Mouse (Mus musculus): ENCODE data around the gene Galnt2. TPM values are rescaled to one million over a fixed set of nuclear protein-coding genes. Genes with fewer than 3 reads are reported as not detected.

Galnt2 gene
- total RNA-seq, 2 experiments from 2014 or later = 38.2 to 38.7 TPM

DNA sequence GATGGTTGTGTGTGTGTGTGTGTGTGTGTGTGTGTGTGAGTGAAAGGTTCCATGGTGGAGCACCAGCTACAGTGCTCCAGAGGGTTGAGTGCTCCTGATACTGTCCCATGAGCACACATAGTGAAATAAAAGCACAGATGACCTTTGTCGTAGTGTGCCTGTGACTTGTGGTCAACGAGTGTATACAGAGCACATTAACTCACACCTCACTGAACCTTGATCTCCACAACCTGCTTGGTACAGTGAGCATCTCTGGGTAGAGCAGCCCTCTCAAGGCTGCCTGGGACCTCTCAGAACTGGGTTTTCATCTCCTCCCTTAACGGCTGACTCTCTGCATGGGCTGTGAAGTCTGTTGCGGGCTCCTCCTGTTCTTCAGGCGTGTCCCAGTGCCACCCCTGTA is 60.5 kb downstream of the Galnt2 start:
- DNase-seq = no peak

DNA sequence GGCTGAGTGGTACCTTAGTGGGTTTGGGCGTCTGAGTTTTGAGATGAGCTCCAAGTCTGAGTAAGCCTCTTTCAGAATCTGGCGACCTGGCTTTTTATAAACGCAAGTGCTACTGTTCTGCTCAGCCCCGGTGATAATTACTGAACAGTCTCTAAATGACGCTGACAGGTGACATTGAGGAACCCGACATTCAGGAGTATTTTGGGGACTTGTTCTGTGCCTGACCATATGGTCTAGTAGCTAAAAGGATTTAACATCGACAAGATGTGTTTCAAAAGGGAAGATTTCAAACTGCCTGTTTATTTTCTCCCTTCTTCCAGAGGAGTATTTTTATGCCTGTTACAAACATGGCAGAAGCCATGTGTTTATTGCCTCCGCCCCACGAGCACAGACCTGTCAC is 61.8 kb downstream of the Galnt2 start:
- DNase-seq = no peak

DNA sequence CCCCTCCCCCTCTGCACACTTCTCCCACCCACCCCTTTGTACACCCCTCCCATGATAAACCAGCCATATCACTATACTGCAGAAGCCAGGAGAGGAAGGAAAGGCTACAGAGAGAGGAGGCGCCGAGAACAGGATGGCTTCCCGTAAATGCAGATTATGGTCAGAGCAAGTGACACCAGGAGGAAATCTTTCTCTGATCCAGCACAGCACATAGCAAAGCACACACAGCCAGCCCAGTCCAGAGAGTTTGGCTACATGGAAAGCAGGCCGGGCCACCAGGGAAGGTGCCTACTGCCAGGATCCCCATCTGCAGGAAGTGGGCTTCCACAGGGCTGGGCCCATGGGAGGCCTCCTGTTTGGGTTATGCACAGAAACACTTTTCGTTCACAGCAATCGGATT is 63.2 kb downstream of the Galnt2 start:
- DNase-seq = peak in 1 of 2 experiments; percentile 43

DNA sequence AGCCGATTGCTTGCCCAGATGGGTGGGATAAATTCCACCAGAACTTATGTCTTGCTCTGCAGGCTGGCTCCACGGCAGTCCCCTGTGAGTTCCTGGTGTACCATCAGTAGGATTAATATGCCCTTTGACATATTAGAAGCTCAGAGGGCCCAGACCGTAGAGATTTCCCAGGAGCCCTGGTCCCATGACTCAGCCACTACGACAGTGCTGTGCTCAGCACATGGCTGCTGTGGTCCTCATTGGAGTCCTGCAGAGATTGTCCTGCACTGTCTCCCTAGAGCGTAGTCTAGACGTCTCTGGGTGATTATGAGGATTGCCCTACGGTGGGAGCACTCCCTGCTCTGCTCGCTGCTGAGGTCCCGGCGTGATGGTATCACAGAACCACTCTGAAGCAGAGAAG is 63.7 kb downstream of the Galnt2 start:
- no peak for DNase-seq

GRCm38 (mm10) chr8:124295357-124295756 is 64.2 kb downstream of the Galnt2 start:
- no peak for DNase-seq

GRCm38 (mm10) chr8:124301512-124301911 is 70.3 kb downstream of the Galnt2 start:
- peak in 1 of 2 experiments; percentile 49 for DNase-seq

- DNase-seq = no peak
Observed at GRCm38 (mm10) chr8:124301935-124302555, 70.9 kb downstream of the Galnt2 start.

DNA sequence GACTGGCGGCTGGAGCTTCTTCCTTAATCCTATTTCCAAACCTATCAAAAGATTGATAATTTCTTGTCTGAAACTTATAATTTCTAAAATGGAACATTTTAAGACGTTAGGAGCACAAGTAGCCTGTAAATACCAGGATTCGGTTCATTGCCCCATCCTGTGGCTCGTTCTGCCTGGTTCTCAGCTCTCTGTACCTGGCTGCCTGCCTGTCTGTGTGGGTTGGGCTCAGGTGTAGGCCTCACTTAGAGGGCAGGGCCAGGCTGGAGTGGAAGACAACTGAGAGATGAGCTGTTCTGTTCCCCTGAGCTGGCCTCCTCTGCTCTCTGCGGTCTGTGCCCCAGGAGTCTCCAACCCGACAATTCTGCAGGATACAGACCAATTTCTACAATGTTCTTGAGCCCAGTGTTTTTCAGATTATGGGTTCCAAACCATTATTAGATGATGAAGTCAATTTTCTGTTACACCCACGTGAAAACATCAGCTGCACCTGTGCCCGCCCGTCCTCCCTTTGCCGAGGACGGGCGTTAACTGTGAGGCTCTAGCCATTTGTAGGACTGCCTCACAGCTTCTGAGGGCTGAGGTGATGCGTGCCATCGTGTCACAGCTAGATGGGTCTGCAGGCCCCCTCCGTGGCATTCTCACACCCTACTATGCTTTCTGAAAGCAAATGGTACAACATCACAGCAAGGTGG is 72.2 kb downstream of the Galnt2 start:
- no peak for DNase-seq

- no peak for DNase-seq
Observed at GRCm38 (mm10) chr8:124304141-124304540, 73.0 kb downstream of the Galnt2 start.

DNA sequence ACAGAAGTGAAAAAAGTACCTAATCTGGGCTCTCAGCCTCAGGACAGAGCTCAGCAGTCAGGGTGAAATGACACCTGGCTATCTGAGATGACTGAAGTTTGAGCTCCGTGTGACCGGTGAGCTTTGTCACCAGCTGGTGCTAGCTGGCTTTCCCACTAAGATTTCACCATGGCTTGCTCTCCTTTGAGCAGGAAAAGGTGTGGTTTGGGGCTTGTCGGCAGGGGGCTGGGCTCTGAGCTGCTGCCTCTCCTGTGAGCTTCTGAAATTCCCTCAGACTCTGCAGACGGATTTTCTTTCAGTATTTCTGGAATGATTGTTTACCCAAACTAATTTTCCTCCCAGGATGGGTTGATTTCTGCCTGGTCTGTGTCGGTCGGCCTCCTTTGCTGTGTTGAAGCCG is 75.4 kb downstream of the Galnt2 start:
- no peak for DNase-seq

DNA sequence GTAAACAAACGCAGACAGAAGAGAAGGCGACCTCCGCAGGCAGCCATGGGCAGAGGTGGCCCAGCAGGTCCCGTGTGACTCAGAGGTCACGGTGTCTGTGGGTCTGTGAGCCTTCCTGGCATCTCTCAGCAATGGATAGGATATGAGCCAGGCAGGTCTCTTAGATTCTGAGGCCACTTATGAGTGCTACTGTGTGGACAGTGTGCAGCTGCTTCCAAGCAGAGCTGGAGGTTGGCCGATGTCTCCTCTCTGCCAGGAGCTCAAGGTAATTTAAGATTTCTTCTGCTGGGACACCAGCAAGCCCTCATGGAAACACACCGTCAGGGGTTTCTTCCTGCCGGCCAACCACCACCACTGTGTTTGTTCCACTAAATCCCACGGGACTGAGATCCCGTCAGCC is 76.5 kb downstream of the Galnt2 start:
- peak in 1 of 2 experiments; percentile 42 for DNase-seq

- no peak for DNase-seq
Observed at GRCm38 (mm10) chr8:124310509-124310908, 79.3 kb downstream of the Galnt2 start.

DNA sequence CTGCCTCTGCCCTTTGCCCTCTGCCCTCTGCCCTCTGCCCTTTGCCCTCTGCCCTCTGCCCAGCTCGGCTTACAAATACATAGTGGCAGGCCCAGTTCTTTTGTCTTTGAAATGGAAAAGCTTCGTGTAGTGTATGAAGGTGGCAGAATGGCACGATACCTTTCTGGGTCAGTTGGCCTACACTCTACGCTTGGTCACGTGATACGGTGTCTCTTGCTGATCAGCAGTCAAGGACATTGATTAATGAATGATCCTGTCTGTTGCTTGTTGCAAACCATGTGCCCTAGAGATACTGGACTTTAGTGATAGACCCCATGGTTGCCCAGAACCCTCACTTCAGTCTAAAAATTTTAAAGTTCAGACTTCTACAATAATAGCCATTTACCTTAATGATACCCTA is 79.9 kb downstream of the Galnt2 start:
- DNase-seq = no peak

DNA sequence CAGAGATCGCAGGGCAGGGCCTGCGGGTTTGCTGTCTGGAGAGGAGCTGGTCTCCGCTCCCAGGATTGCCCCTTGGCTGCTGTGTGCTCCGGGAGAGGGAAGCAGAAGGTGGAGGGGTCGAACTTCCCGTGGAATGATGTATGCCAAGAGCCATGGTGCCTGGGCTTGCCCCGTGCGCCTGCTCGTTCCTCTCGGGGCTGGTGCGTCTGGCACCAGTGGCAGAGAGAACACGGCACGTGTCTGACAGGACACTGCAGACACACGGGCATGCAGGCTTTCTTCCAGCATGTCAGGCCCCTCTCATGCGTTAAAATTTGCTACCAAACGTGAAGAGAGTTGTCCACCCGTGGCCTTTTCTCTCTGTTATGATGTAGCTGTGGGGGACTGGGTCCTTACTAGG is 80.5 kb downstream of the Galnt2 start:
- no peak for DNase-seq

- DNase-seq = no peak
Observed at GRCm38 (mm10) chr8:124312228-124312627, 81.0 kb downstream of the Galnt2 start.

DNA sequence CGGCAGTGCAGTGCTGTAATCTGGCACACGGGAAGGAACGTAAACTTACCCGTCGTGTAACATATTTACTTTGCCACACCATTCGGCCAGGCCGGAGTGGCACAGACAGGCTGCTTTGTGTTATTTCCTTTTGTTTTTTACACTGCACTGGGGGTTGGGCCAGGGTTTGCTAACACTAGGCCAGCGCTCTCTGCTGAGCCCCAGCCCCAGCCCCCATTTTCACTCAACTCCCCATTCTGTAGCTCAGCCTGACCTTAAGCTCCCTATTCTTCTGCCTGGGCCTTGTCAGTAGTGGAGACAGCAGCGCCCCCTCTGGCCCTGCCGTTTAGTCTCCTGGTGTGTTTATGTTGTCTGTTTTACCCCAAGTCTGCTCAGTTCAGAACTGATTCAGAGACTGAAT is 83.6 kb downstream of the Galnt2 start:
- no peak for DNase-seq

DNA sequence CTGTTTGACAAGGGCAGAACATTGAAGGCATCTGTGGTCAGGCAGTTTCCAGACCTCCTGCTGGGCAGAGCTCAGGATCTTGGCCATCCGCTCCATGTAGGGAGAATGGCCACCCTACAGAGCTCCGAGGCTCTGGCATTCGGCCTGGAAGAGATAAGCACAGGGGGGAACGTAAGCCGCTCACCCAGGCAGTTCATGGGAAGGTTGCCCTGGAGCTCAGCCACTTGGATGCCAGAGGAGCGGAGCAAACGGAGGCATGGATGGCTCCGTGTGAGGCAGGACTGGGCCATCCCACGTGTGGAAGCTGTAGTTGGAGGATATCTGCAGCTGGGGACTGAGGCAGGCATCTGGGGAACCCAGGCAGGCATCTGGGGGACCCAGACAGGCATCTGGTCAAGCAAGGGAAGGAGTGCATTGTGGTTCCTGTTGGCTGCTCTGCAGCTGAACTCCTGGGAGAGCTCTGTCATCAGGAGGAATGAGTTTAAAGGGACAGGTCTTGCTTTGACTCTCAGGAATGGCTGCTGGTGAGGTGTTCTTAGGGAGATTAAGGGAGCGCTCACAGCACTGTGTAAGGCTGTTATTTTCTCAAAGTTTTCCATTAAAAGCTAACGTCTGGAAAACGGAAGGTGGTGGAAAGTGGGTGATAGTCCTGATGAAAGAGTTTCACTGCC is 85.4 kb downstream of the Galnt2 start:
- peak; percentile 87 to 90 for DNase-seq

DNA sequence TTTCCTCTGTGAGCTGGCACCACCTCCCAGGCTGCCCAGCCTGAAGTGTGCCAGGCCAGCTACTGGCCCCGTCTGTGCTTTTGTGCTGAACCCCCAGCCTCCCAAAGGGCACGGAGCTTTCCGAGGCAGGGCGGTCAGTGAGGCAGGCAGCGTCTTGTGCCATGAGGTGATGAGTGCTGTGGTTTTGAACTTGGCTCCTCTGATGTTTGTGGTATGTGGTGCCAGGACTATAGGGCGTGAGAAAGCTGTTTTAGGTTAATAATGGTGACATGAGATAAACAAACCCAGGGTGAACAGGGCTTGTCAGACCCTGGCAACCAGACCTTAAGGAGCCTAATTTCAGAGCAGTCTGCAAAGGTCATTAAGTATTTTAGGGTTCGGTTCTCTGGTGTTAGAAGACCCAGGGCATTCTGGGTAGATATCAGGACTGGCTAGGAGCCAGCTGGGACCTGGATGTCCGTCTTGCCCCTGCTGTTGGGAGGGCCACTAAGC is 86.0 kb downstream of the Galnt2 start:
- DNase-seq = peak; percentile 55 to 72

- DNase-seq = no peak
Observed at GRCm38 (mm10) chr8:124317821-124318220, 86.6 kb downstream of the Galnt2 start.

DNA sequence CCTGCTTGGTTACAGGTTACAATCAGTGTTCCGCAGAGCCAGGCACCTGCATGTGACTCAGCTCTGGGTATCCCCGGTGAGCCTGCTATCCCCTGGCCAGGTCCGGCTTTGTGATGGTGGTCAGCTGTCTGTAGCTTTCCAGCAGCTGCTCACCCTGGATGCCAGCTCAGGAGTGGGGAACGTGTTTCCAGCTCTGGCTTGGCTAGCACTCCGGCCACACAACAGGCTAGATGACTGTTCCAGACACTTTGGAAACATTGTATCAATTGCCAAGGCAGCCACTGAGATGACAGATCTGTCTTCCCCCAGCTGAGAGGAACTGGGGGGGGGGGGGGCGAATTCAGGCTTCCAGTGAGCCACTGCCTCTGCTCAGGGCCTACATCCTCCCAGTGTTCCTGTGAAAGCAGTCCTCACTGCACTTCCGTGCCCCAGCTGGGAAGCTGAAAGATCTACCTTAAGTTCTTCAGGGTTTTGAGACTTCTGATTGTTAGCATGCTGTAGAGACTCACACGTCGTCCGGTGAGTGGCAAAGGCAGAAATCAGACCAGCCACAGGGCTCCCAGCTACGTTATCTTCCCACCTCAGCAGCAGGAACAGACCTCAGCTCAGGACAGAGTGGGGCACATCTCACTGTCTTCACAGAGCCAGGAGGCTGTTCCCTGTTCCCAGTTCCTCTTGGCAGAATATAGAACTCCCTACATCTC is 87.6 kb downstream of the Galnt2 start:
- DNase-seq = peak; percentile 77 to 85

GRCm38 (mm10) chr8:124319316-124319652 is 88.1 kb downstream of the Galnt2 start:
- DNase-seq = no peak

DNA sequence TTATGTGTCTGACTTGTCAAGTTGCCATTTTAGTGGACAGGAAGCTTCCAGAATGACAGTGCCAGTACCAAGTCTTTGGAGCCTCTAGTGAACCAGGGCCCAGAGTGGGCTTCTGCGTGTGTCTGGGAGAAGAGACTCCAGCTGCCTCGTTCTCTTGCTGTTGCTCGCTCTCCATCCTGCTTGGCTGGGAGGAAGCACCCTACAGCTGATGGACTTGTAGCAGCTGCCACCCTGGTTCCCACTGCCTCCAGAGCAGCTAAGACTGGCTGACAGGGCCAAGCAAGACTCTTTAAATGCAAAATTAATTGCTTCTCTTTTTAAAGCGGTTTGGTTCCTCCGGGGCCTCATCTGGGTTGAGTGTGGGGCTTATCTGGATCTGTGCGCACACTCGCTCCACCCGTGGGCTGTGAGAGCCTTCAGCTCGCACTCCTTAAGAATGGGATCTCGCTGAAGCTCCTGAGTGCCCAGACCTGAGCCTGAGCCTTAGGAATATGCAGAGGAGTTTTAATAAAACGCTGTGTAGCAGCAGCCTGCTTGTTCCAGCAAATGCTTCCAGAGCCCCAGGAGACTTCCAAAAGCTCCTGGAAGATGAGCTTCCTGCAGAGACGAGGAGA is 90.1 kb downstream of the Galnt2 start:
- no peak for DNase-seq

Data from heart, adult 18-20 months (tissue).